Mouse (Mus musculus): ENCODE measurements around the gene Ryr1. TPM values are rescaled to one million over a fixed set of nuclear protein-coding genes. Genes with fewer than 3 reads are reported as not detected.

The Ryr1 gene
- polyA plus RNA-seq, 1 experiment from 2014 or later, result 10.3 TPM

- no peak overlapping the region for H3K4me2 ChIP-seq
- H3K36me3 ChIP-seq, result no peaks in the 10 kb centered on the region
- no peak overlapping the region for H3K9ac ChIP-seq
- H3K9me3 ChIP-seq, result no peaks in the 10 kb centered on the region
- H3K27ac ChIP-seq (replicated peaks), result no peak overlapping the region
- H3K4me3 ChIP-seq, result no peak overlapping the region
- H3K27me3 ChIP-seq, result peaks cover 19% of the 10 kb centered on the region; the same call in 1 of the 2 replicates
- no peak for ATAC-seq (ENCODE audit: low FRiP score, low read depth)
- 43% methylated on average over 16 of the region's 16 CpGs for WGBS
- peaks cover 7% of the 10 kb centered on the region for H3K4me1 ChIP-seq (replicated peaks)
These were observed 12.4 kb upstream of the Ryr1 start for GRCm38 (mm10) chr7:29137429-29137828.

DNA sequence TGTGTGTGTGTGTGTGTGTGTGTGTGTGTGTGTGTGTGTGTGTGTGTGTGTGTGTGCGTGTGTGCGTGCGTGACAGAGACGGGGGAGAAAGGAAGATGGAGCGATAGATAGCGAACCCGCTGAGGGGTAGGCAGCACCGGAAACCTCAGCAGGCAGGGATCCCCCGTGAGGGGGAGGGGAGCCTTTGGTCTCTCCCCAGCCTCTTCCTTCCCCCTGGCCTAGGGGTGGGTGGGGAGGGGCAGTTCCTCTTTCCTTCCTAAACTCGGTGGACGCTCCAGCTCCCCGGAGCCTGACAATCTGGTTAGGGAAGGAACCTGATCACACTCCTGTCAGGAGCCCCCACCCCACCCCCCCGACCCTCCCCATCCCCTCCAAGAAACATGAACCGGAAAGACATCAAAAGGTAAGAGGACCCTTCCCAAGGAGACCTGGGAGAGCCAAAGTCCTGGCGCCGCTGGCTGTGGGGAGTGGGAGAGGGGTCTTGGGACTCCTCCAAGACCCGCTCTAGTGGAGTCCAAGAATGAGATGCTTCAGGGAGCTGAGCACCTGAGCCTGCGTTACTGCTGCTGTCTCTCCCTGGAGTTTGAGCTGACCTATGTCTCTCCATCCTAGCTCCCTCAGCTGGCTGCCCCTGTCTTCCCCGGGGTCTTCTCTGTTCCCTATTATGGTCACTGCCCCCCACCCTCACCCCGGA is 9.9 kb upstream of the Ryr1 start, which contains the start of gene Rasgrp4:
Rasgrp4 (plus strand) TSS at position 159 of the 694 bp plus-strand sequence.
- Histone ChIP-seq H3K4me2 (peak within 1 kb of the TSS; percentile 55), H3K27me3 (peaks cover 19% of the 10 kb centered on the region; the same call in 1 of the 2 replicates), H3K9me3 (no peaks in the 10 kb centered on the region), H3K4me3 (peak within 1 kb of the TSS; percentile 20), H3K36me3 (no peaks in the 10 kb centered on the region), H3K27ac (replicated peaks) (no peak within 1 kb of the TSS), H3K4me1 (replicated peaks) (peaks cover 7% of the 10 kb centered on the region), H3K9ac (no peak within 1 kb of the TSS)
- ATAC-seq (ENCODE audit: low FRiP score, low read depth), result no peak; the same call in 1 of the 2 replicates
- 3% methylated on average over 15 of the region's 20 CpGs for WGBS

DNA sequence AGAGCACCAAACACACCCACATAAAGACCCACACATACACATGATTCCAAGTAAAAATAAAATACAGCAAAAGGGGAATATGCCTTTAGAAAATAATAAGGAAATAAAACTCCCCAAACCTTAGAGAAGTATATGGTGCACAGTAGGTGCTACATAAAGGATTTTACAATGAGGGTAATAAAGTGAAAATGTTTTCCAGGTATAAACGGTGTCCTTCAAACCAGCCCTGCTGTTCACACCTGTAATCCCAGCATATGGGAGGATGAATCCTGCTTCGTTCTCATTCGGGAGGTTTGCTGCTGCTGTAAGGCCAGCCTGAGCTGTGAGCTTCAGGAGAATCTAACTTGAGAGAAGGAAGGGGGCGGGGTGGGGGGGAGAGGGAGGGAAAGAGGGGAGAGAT is 9.3 kb upstream of the Ryr1 start:
- 7% methylated on average over 4 of the region's 4 CpGs for WGBS

DNA sequence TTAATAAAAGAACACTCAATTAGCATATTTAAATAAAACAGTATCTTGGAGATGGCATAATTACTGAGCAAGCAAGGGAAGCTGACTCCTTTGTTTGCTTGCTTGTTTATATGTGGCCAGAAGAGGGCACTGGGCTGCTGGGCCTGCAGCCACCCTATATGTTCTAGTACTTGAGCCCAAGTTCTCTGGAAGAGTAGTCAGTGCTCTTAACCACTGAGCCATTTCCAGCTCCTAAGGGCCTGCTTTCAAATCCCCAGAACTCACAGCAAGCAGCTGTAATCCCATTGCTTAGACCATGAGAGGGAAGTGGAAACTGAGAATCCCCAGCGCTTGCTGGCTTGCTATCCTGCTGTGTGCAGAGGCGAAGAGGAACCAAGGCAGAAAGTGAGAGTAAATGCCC is 3.7 kb upstream of the Ryr1 start:
- no peaks in the 10 kb centered on the region for H3K36me3 ChIP-seq
- H3K4me3 ChIP-seq, result no peak overlapping the region
- H3K27me3 ChIP-seq, result peaks cover 3% of the 10 kb centered on the region; the same call in 1 of the 2 replicates
- H3K9ac ChIP-seq, result no peak overlapping the region
- no peak for ATAC-seq (ENCODE audit: low FRiP score, low read depth)
- H3K4me2 ChIP-seq, result no peak overlapping the region
- 62% methylated on average over 2 of the region's 2 CpGs for WGBS
- no peaks in the 10 kb centered on the region for H3K9me3 ChIP-seq
- no peak overlapping the region for H3K27ac ChIP-seq (replicated peaks)
- H3K4me1 ChIP-seq (replicated peaks), result no peaks in the 10 kb centered on the region

More for the DNA sequence above, 9.3 kb upstream of the Ryr1 start:
- no peak for ATAC-seq (ENCODE audit: low FRiP score, low read depth)
- Histone ChIP-seq H3K4me1 (replicated peaks) (peaks cover 7% of the 10 kb centered on the region), H3K27ac (replicated peaks) (no peak overlapping the region), H3K4me3 (peak overlapping the region; percentile 20; the same call in 1 of the 2 replicates), H3K27me3 (peaks cover 19% of the 10 kb centered on the region; the same call in 1 of the 2 replicates), H3K4me2 (peak overlapping the region; percentile 55), H3K9me3 (no peaks in the 10 kb centered on the region), H3K9ac (no peak overlapping the region), H3K36me3 (no peaks in the 10 kb centered on the region)

GRCm38 (mm10) chr7:29126173-29126915 is 1.4 kb upstream of the Ryr1 start:
- H3K4me3 ChIP-seq, result no peak overlapping the region
- H3K27me3 ChIP-seq, result peaks cover 3% of the 10 kb centered on the region; the same call in 1 of the 2 replicates
- no peak for ATAC-seq (ENCODE audit: low FRiP score, low read depth)
- no peaks in the 10 kb centered on the region for H3K9me3 ChIP-seq
- no peak overlapping the region for H3K9ac ChIP-seq
- no peak overlapping the region for H3K4me2 ChIP-seq
- H3K27ac ChIP-seq (replicated peaks), result no peak overlapping the region
- no peaks in the 10 kb centered on the region for H3K4me1 ChIP-seq (replicated peaks)
- 41% methylated on average over 7 of the region's 7 CpGs for WGBS
- no peaks in the 10 kb centered on the region for H3K36me3 ChIP-seq

GRCm38 (mm10) chr7:29123531-29124358 is 1.2 kb downstream of the Ryr1 start:
- Histone ChIP-seq H3K27me3 (peaks cover 3% of the 10 kb centered on the region; the same call in 1 of the 2 replicates), H3K27ac (replicated peaks) (no peak overlapping the region), H3K4me3 (no peak overlapping the region), H3K9me3 (no peaks in the 10 kb centered on the region), H3K9ac (no peak overlapping the region), H3K4me2 (no peak overlapping the region), H3K4me1 (replicated peaks) (no peaks in the 10 kb centered on the region), H3K36me3 (no peaks in the 10 kb centered on the region)
- WGBS, result 54% methylated on average over 5 of the region's 5 CpGs
- no peak for ATAC-seq (ENCODE audit: low FRiP score, low read depth)

DNA sequence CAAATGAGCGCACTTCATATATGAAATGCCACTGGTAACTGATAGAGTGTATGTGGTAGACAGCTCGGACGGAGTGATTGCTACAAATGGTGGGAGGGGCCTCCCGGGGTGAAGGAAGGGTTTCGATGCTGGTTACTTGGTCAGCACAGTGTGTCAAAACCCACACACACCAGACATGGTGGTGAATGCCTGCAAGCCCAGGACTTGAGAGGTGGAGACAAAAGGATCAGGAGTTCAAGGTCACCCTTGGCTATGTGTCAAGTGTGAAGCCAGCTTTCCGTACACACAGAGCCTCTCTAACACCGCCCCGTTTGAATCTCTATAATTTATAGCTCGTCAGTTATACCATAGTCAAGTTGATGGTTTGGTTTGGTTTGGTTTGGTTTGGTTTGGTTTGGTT is 2.2 kb downstream of the Ryr1 start:
- no peak overlapping the region for H3K9ac ChIP-seq
- H3K4me1 ChIP-seq (replicated peaks), result no peaks in the 10 kb centered on the region
- H3K27me3 ChIP-seq, result peaks cover 3% of the 10 kb centered on the region; the same call in 1 of the 2 replicates
- no peaks in the 10 kb centered on the region for H3K9me3 ChIP-seq
- ATAC-seq (ENCODE audit: low FRiP score, low read depth), result no peak
- H3K27ac ChIP-seq (replicated peaks), result no peak overlapping the region
- 94% methylated on average over 9 of the region's 9 CpGs for WGBS
- H3K4me3 ChIP-seq, result no peak overlapping the region
- H3K4me2 ChIP-seq, result no peak overlapping the region
- H3K36me3 ChIP-seq, result no peaks in the 10 kb centered on the region

DNA sequence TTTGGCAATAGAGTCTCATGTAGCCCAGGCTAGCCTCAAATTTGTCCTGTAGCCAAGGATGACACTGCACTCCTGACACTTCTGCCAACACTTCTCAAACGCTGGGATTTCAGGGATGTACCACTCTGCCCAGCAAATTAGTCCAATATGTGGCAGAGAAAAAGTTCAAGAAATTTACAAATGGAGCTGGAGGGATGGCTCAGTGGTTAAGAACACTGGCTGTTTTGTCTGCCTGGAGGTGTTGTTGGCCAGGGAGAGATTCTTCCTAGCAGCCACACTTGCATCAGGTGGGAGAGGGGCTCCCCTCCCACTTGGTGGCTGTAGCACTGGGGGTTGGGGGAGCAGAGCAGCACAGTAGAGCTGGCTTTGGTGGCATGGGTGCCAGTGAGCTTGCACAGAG is 5.5 kb downstream of the Ryr1 start:
- Histone ChIP-seq H3K9me3 (no peaks in the 10 kb centered on the region), H3K9ac (no peak overlapping the region), H3K4me1 (replicated peaks) (no peaks in the 10 kb centered on the region), H3K27me3 (no peaks in the 10 kb centered on the region), H3K27ac (replicated peaks) (no peak overlapping the region), H3K36me3 (no peaks in the 10 kb centered on the region), H3K4me2 (no peak overlapping the region), H3K4me3 (no peak overlapping the region)
- no peak for ATAC-seq (ENCODE audit: low FRiP score, low read depth)
- 66% methylated on average over 1 of the region's 1 CpGs for WGBS

DNA sequence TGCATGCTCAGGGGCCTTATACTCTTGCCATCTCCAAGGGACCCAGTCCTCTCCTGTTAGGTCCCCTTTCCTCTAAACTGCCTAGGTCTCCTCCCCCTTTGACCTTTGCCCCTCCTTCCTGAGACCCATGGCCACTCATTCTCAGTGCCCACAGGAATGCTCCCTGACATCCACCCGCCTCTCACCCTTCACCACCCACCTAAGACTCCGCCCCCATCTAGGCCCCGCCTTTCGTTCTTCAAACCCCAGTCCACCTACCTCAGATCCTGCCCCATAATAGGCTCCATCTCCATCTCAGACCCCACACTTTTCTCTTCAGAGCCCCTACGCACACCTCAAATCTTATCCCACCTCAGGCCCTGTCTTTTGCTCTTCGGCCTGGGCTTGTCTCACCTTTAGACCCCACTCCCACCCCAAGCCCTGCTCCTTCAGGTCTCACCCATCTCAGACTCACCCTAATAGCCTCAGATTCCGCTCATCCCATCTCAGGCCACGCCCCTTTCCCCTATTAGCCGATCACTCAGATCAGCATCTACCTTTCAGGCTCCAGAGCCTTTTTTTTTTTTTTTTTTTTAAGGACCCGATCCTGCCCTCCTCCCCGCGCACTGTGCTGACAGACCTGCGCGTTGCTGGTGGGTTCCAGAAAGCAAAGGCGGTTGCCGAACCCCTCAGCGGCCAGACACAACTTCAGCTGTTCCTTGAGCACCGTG is 6.7 kb downstream of the Ryr1 start:
- Histone ChIP-seq H3K27me3 (no peaks in the 10 kb centered on the region), H3K9ac (no peak overlapping the region), H3K4me3 (no peak overlapping the region), H3K27ac (replicated peaks) (no peak overlapping the region), H3K36me3 (no peaks in the 10 kb centered on the region), H3K9me3 (no peaks in the 10 kb centered on the region), H3K4me1 (replicated peaks) (no peaks in the 10 kb centered on the region), H3K4me2 (peak overlapping the region; percentile 15; the same call in 1 of the 2 replicates)
- 9% methylated on average over 18 of the region's 18 CpGs for WGBS
- no peak for ATAC-seq (ENCODE audit: low FRiP score, low read depth)

DNA sequence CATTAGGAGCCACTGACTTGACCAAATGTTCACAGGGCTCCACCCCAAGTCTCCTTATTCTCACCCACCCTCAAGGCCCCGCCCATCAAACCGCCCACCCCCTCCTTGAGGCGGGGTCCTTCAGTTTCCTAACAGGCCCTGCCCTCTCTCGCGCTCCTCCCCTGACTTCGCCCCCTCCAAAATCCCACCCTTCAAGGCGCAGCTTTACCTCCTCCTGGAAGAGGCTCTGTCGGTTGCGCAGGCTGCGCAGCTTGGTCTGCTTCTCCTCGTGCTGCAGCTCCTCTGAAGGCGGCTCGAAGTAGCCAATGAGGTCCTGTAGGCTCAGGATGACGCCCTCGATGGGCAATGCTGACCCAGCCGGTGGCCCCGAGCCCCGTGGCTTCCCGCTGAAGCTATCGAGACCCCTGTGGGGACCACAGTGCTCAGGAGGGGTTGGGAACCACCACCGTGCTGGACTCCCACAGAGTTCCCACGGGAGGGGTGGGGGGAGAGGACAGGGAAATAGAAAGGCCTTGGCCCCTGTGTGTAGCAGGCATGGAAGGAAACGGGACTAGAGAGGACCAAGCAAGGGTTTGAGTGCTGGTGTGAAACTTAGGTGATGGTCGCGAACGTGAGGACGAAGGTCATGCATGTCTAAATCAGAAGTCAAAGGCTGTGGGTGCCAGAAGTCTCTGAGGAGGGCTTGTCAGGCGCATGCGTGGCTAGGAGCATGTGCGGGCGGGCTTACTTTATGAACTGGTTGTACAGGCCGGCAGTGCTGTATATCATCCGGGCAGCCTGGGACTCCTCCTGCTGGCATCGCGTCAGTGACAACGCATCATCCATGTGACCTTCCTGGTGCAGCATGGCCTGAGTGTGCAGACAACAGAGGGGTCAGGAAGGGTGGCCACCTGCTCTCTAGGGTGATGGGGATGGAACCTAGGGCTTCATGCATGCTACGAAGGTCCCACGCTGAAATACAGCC is 15.7 kb downstream of the Ryr1 start:
- Histone ChIP-seq H3K4me1 (replicated peaks) (peaks cover 6% of the 10 kb centered on the region), H3K4me3 (peak overlapping the region; percentile 22), H3K4me2 (peak overlapping the region; percentile 52), H3K9ac (0 out of 2 replicates have a peak overlapping the region, but pooled peaks have one; percentile 13), H3K36me3 (no peaks in the 10 kb centered on the region), H3K9me3 (no peaks in the 10 kb centered on the region), H3K27me3 (0 out of 2 replicates have a peak, but pooled peaks cover 3% of the 10 kb centered on the region), H3K27ac (replicated peaks) (no peak overlapping the region)
- WGBS, result 29% methylated on average over 38 of the region's 38 CpGs
- ATAC-seq (ENCODE audit: low FRiP score, low read depth), result peak; percentile 59; the same call in 1 of the 2 replicates

Measured in hindbrain, embryonic 15.5 days (tissue).